Mouse (Mus musculus): Measurements from ENCODE around the gene Mcrip1. TPM values are rescaled to one million over a fixed set of nuclear protein-coding genes. Genes with fewer than 3 reads are reported as not detected.
A peak's percentile ranks its signal among the peaks of the same experiment; 100 is the strongest.
"Not testable (repeated sequence)": the region's sequence is repeated elsewhere in the genome, so short reads cannot be mapped to it uniquely, and the experiment has no call there.

Gene Mcrip1
- polyA plus RNA-seq, 1 experiment from 2014 or later, result 246 TPM

- peaks cover 31% of the 10 kb centered on the region for H3K36me3 ChIP-seq
- H3K27ac ChIP-seq (replicated peaks), result peak within 1 kb of the TSS; percentile 87
- peak; percentile 98 for ATAC-seq (ENCODE audit: low FRiP score, low read depth)
- peaks cover 27% of the 10 kb centered on the region for H3K4me1 ChIP-seq (replicated peaks)
- peak within 1 kb of the TSS; percentile 78 for H3K9ac ChIP-seq
- H3K4me3 ChIP-seq, result peak within 1 kb of the TSS; percentile 68
- WGBS, result under 1% methylated on average over 93 of the region's 94 CpGs
- no peaks in the 10 kb centered on the region for H3K9me3 ChIP-seq
- H3K4me2 ChIP-seq, result peak within 1 kb of the TSS; percentile 94
- no peaks in the 10 kb centered on the region for H3K27me3 ChIP-seq
Measured at GRCm38 (mm10) chr11:120572752-120573584, 23.4 kb upstream of the Mcrip1 start, which contains the start of gene P4hb. Gene P4hb, minus strand, starts transcription at chr11:120573253.

- peak overlapping the region; percentile 78 for H3K9ac ChIP-seq
- under 1% methylated on average over 17 of the region's 24 CpGs for WGBS
- ATAC-seq (ENCODE audit: low FRiP score, low read depth), result peak; percentile 8; the same call in 1 of the 2 replicates
Measured at GRCm38 (mm10) chr11:120572417-120572751, 22.9 kb upstream of the Mcrip1 start.

GRCm38 (mm10) chr11:120571754-120572416 is 22.4 kb upstream of the Mcrip1 start:
- Histone ChIP-seq H3K9ac (peak overlapping the region; percentile 78), H3K27me3 (no peaks in the 10 kb centered on the region), H3K36me3 (peaks cover 35% of the 10 kb centered on the region), H3K4me3 (peak overlapping the region; percentile 68), H3K9me3 (no peaks in the 10 kb centered on the region), H3K27ac (replicated peaks) (peak overlapping the region; percentile 87), H3K4me1 (replicated peaks) (peaks cover 27% of the 10 kb centered on the region), H3K4me2 (peak overlapping the region; percentile 81)
- no peak for ATAC-seq (ENCODE audit: low FRiP score, low read depth)
- WGBS, result 12% methylated on average over 11 of the region's 11 CpGs

More at GRCm38 (mm10) chr11:120572417-120572751, 22.9 kb upstream of the Mcrip1 start:
- Histone ChIP-seq H3K9me3 (no peaks in the 10 kb centered on the region), H3K4me2 (peak overlapping the region; percentile 81), H3K36me3 (peaks cover 31% of the 10 kb centered on the region), H3K4me3 (peak overlapping the region; percentile 68), H3K27ac (replicated peaks) (peak overlapping the region; percentile 87), H3K4me1 (replicated peaks) (peaks cover 27% of the 10 kb centered on the region), H3K27me3 (no peaks in the 10 kb centered on the region)

GRCm38 (mm10) chr11:120571122-120571521 is 21.6 kb upstream of the Mcrip1 start:
- H3K27me3 ChIP-seq, result no peaks in the 10 kb centered on the region
- no peak overlapping the region for H3K27ac ChIP-seq (replicated peaks)
- ATAC-seq (ENCODE audit: low FRiP score, low read depth), result no peak
- peak overlapping the region; percentile 81 for H3K4me2 ChIP-seq
- 91% methylated on average over 3 of the region's 3 CpGs for WGBS
- peaks cover 27% of the 10 kb centered on the region for H3K4me1 ChIP-seq (replicated peaks)
- H3K9ac ChIP-seq, result no peak overlapping the region
- H3K4me3 ChIP-seq, result 0 out of 2 replicates have a peak overlapping the region, but pooled peaks have one; percentile 68
- H3K36me3 ChIP-seq, result peaks cover 42% of the 10 kb centered on the region
- H3K9me3 ChIP-seq, result no peaks in the 10 kb centered on the region

GRCm38 (mm10) chr11:120568324-120568723 is 18.8 kb upstream of the Mcrip1 start:
- H3K36me3 ChIP-seq, result peaks cover 69% of the 10 kb centered on the region
- 94% methylated on average over 6 of the region's 6 CpGs for WGBS

GRCm38 (mm10) chr11:120565114-120565513 is 15.6 kb upstream of the Mcrip1 start:
- H3K9me3 ChIP-seq, result no peaks in the 10 kb centered on the region
- no peak overlapping the region for H3K4me3 ChIP-seq
- H3K36me3 ChIP-seq, result peaks cover 89% of the 10 kb centered on the region
- H3K27ac ChIP-seq (replicated peaks), result no peak overlapping the region
- no peak overlapping the region for H3K4me2 ChIP-seq
- H3K4me1 ChIP-seq (replicated peaks), result no peaks in the 10 kb centered on the region
- WGBS, result 83% methylated on average over 9 of the region's 9 CpGs
- no peaks in the 10 kb centered on the region for H3K27me3 ChIP-seq
- no peak for ATAC-seq (ENCODE audit: low FRiP score, low read depth)
- H3K9ac ChIP-seq, result no peak overlapping the region

More at GRCm38 (mm10) chr11:120568324-120568723, 18.8 kb upstream of the Mcrip1 start:
- H3K4me3 ChIP-seq, result no peak overlapping the region
- peaks cover 16% of the 10 kb centered on the region for H3K4me1 ChIP-seq (replicated peaks)
- ATAC-seq (ENCODE audit: low FRiP score, low read depth), result no peak
- no peaks in the 10 kb centered on the region for H3K27me3 ChIP-seq
- H3K9me3 ChIP-seq, result no peaks in the 10 kb centered on the region
- H3K4me2 ChIP-seq, result no peak overlapping the region
- no peak overlapping the region for H3K27ac ChIP-seq (replicated peaks)
- no peak overlapping the region for H3K9ac ChIP-seq

GRCm38 (mm10) chr11:120562949-120563348 is 13.4 kb upstream of the Mcrip1 start:
- H3K27me3 ChIP-seq, result no peaks in the 10 kb centered on the region
- H3K4me1 ChIP-seq (replicated peaks), result no peaks in the 10 kb centered on the region
- H3K27ac ChIP-seq (replicated peaks), result no peak overlapping the region
- peaks cover 90% of the 10 kb centered on the region for H3K36me3 ChIP-seq
- H3K9ac ChIP-seq, result no peak overlapping the region
- no peak overlapping the region for H3K4me2 ChIP-seq
- no peaks in the 10 kb centered on the region for H3K9me3 ChIP-seq
- 96% methylated on average over 13 of the region's 13 CpGs for WGBS
- no peak for ATAC-seq (ENCODE audit: low FRiP score, low read depth)
- no peak overlapping the region for H3K4me3 ChIP-seq

- ATAC-seq (ENCODE audit: low FRiP score, low read depth), result no peak
- no peak overlapping the region for H3K4me3 ChIP-seq
- no peak overlapping the region for H3K27ac ChIP-seq (replicated peaks)
- peaks cover 72% of the 10 kb centered on the region for H3K36me3 ChIP-seq
- H3K9me3 ChIP-seq, result no peaks in the 10 kb centered on the region
- H3K4me1 ChIP-seq (replicated peaks), result no peaks in the 10 kb centered on the region
- H3K4me2 ChIP-seq, result no peak overlapping the region
- no peaks in the 10 kb centered on the region for H3K27me3 ChIP-seq
- 94% methylated on average over 13 of the region's 13 CpGs for WGBS
- no peak overlapping the region for H3K9ac ChIP-seq
Measured at GRCm38 (mm10) chr11:120560952-120561728, 11.6 kb upstream of the Mcrip1 start.

- H3K9ac ChIP-seq; H3K4me2 ChIP-seq; H3K27me3 ChIP-seq; H3K4me1 ChIP-seq (replicated peaks); H3K27ac ChIP-seq (replicated peaks); ATAC-seq (ENCODE audit: low FRiP score, low read depth); H3K9me3 ChIP-seq; H3K4me3 ChIP-seq: not testable (repeated sequence)
- H3K36me3 ChIP-seq, result peaks cover 51% of the 10 kb centered on the region
- WGBS, result 87% methylated on average over 6 of the region's 6 CpGs
Measured at GRCm38 (mm10) chr11:120558843-120559242, 9.3 kb upstream of the Mcrip1 start.

GRCm38 (mm10) chr11:120555260-120555659 is 5.7 kb upstream of the Mcrip1 start:
- peaks cover 15% of the 10 kb centered on the region for H3K36me3 ChIP-seq
- no peaks in the 10 kb centered on the region for H3K9me3 ChIP-seq
- no peak overlapping the region for H3K4me3 ChIP-seq
- no peak overlapping the region for H3K9ac ChIP-seq
- no peak overlapping the region for H3K4me2 ChIP-seq
- no peak overlapping the region for H3K27ac ChIP-seq (replicated peaks)
- H3K4me1 ChIP-seq (replicated peaks), result peaks cover 5% of the 10 kb centered on the region
- H3K27me3 ChIP-seq, result no peaks in the 10 kb centered on the region
- ATAC-seq (ENCODE audit: low FRiP score, low read depth), result no peak
- WGBS, result 80% methylated on average over 2 of the region's 2 CpGs

GRCm38 (mm10) chr11:120554834-120555233 is 5.3 kb upstream of the Mcrip1 start:
- no peak for ATAC-seq (ENCODE audit: low FRiP score, low read depth)
- no peak overlapping the region for H3K9ac ChIP-seq
- no peak overlapping the region for H3K4me3 ChIP-seq
- peaks cover 11% of the 10 kb centered on the region for H3K36me3 ChIP-seq
- peaks cover 10% of the 10 kb centered on the region for H3K4me1 ChIP-seq (replicated peaks)
- no peaks in the 10 kb centered on the region for H3K27me3 ChIP-seq
- H3K9me3 ChIP-seq, result no peaks in the 10 kb centered on the region
- H3K4me2 ChIP-seq, result no peak overlapping the region
- no peak overlapping the region for H3K27ac ChIP-seq (replicated peaks)
- WGBS, result 85% methylated on average over 7 of the region's 7 CpGs
